Mouse (Mus musculus) liver (tissue): Measurements from ENCODE around the gene Arid3c.

ENCODE experiments used
- DNase-seq: peaks from one replicate; pipeline ENCODE4 v3.0.0-alpha.2; 2020; ENCODE audit warnings: mixed read lengths

The Arid3c gene

DNA sequence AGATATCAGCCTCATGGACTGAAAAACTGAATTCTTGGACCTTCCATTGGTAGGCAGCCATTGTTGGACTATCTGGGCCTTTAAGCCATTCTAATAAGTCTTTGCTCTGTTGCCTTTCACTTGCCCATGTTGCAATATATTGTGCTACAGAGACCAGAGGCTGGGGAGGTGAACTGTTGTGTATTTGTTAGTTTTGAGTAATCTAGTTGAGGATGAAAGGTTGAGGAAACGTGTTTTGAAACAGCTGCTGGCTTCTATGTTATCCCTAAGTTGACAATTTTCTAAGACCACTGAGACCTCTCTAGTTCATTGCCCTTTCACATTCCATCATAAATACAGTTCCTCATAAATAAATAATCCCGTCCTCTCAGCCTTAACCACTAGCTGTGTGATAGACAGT is 13.2 kb upstream of the Arid3c start:
- no peak for DNase-seq

DNA sequence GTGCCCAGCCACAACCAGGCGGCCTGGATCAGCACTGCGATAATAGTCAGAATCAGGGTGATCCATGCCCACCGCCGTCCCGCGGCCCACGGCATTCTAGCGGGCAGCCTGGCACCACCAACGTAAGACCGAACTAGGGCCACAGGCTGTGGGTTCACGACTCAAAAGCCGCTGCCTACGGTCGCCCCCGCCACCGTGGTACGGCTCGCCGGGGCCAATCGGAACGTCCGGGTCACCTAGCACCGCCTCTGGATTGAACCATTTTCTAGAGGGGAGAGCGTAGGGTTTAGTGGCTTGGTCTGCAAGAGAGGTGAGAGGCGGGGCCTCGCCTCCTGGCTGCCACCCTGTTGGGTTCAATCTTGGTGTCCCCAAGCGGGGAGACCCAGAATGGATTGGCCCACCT is 10.2 kb upstream of the Arid3c start:
- peak; percentile 91 for DNase-seq

DNA sequence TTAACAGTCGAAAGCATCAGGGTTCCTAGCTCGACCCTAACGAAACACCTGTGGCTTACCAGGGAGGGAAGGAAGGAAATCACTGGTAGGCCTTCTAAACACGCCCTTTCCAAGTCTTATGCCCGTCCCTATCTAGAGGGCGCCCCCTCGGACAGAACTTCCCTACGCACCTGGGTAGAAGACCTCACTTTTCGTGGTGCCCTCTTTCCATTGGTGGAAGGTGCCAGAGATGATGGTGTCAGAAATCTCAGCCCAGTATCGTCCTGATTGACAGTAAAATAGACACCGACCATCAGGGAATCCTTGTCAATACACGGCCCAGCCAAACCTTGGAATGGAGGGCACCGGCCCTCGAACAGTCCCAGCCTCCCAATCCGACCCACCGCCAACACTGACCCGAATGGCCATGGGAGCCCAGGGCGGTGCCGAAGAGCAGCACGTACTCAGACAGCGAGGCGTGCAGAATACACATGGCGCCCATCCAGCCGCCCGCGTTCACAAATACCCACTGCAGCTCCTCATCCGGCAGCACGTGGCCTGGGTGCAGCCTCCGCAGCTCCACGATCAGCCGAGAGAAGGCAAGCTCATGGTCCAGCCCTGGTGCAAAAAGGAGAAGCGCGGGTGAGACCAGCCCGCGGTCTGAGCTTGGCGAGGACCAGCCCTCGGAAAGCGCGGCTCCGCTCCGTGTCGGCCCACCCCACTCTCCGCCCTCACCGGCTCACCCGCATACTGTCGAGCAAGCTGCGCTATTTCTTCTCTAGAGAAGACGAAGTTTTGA is 9.6 kb upstream of the Arid3c start:
- DNase-seq = peak; percentile 32

DNA sequence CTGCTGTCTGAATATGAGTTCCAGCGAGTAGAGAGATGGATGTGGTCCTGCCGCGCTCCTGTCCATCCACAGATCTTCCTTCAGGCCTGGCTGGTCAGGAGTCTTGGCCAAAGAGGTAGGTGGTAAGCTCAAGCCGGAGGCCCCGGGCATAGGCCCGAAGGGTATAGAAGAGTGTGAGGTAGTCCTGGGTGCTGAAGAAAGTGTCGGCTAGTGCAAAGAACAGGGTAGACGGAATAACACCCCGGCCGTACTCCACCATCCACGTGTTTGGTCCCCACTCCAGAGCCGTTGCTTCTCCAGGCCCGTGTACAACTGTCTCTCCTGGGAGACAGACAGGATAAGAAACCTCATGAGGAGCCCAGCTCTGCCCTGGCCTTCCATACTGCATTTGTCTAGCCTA is 8.3 kb upstream of the Arid3c start:
- DNase-seq = no peak

DNA sequence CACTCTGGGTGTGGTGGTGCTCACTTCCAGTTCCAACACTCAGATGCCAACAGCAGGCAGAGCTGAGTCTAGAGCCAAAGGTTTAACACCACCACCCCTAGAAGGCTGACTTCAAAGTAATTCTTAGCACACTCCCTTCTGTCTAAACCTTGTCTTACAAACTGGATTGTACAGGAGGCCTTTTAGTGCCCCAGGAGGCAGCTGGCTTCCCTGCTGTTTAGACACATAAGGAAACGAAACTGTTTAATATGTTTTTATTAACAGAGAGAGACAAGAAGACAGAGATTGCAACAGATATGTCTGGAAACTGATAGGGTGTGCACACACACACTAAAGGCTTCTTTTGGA is 7.3 kb upstream of the Arid3c start:
- DNase-seq = no peak

DNA sequence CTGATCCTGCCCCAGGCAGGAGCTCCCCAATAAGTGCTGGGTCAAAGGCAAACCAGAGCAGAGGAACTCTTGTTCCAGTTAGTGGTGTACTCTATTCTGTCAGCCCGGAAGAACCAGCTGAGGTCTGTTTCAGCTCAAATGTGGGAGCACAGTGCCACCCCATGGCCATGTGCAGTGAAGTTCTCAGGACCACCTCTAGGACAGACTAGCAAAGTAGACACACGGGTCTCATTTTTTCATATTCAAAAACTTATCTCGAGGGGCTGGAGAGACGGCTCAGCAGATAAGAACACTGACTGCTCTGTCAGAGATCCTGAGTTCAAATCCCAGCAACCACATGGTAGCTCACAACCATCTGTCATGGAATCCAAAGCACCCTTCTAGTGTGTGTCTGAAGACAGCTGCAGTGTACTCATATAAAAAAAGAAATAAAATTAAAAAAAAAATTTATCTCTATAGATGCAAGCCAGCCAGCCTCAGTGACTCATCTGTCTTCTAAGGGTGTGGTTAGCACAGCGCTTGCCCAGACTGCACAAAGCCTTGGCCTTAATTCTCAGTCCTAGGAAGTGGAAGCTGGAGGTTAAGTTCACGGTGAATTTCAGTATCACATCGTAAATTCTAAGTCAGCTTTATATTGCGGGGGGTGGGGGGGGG is 6.8 kb upstream of the Arid3c start:
- peak; percentile 54 for DNase-seq

DNA sequence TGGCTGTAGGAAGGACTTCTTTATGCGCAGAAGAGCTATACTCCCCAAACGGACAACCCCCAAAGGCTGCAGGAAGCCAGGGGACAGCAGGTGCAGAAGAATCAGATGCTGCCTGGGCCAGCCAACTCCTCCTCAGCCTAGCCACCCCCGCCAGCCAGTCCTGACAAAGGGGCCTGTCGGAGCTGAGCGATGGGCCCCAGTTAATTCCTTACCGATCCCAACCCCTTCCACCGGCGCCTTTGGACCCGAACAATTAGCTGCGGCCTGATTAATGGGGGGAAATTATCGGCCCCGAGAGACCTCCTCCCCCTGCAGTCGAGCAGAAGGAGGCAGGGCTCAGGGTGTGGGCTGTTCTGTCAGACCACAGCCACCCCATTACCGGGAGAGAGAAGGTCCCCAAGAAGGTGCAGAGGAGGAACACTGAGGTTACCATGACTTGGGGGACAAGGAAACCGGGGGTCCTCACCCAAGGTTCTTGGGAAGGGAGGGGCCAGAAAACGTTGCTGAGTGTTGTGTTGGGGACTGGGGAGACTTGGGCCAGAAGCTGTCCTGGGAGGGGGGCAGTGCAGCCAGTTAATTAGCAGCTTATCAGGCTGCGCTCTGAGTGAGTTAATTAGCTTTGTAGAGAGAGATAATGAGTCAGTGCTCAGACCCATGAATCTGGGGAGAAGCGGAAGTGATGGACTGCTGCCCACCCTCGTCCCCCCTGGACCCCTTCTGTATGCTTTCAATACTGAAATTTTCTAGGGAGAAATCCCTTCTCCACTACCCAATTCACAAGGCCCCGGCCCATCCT is 3.9 kb downstream of the Arid3c start:
- no peak for DNase-seq

DNA sequence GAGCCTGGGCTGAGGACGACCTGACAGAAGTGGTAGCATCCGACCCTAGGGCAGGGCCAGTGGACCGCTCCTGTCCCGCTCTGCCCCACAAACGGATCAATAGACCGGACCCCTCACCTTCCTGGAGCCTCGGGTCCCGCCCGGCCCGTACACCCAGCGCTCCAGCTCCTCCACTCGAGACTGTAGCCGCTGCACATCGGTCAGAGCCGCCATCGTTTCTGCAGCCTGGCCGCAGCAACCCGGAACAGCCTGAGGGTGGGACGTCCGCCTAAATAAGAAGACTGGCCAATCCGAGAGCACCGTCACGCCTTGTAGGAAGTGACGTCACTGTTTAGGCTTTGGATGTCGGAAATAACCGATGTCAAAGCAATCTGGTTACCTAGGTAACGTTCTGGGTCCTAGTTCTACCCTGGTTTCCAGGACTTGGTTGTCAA is 8.0 kb downstream of the Arid3c start, which contains the start of gene Dctn3:
TSS of gene Dctn3 (minus strand) at position 253 of the 434 bp plus-strand sequence.
- peak; percentile 86 for DNase-seq

DNA sequence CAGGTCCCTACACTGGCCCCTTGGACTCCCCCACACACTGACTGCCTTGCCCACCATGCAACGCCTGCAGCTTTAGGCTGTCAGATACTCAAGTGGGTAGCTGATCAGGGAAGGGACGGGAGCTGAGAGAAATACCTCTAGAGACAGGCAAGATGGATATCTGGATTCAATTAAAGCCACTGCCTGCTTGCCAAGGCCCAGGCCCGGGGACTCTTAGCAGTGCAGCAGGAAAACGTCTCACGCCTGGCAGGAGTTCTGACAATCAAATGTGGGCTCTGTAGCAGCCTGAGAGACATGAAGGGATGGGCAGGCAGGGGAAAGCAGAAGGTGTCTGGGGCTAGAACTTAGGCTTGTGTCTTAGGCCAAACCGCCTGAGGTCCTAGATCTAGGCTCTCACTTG is 14.1 kb downstream of the Arid3c start:
- no peak for DNase-seq

DNA sequence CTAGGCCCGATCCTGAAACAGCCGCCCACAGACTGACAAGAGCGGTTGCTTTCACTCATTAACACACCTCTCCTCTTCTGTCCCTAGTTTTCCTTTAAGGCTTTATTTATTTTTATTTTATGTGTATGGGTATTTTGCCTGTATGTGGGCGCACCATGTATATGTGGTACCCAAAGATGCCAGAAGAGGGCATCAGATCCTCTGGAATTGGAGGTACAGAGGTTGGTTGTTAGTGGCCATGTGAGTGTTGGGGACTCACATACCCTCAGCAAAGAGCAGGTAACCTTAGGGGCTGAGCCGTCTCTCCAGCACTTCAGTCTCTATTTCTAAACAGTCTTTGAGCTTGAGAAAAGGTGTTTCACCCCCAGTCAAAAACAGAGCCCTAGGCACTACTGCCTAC is 15.3 kb downstream of the Arid3c start:
- no peak for DNase-seq

DNA sequence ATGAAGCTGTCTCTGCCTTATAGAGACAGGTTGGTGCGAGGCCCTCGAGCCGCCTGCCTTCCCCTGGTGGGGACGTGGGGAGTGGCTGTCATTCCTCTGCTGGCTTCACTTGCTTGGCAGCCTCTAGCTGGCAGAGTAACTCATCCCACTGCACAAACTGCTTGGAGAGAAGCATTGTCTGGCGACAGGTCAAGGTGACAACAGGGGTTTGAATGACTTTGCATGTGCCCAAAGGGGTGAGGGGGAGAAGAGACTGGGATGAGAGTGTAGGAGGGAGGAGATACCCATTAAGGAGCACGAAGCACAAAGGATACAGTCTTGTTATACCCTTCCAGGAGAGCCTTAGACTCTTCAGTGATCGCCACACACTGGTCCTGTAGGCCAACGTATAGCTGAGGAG is 15.9 kb downstream of the Arid3c start:
- no peak for DNase-seq

DNA sequence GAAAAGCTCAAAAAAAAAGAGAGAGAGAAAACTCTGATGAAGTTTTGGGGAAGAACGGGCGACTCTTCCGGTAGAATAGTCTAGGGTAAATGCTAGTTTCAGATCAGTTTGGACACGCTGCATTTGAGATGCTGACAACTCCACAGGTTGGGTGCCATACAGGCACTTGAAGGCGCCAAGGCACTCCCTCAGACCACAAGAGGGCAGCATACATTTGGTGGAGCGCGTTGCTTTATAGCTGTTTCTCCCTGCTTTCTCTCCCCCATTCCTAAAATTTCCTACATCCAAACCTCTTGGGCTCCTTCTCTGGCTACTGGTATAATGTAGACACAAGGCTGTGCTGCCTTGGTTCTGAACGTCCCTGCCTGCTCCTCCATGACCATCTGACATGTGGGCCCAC is 16.7 kb downstream of the Arid3c start:
- peak; percentile 61 for DNase-seq

DNA sequence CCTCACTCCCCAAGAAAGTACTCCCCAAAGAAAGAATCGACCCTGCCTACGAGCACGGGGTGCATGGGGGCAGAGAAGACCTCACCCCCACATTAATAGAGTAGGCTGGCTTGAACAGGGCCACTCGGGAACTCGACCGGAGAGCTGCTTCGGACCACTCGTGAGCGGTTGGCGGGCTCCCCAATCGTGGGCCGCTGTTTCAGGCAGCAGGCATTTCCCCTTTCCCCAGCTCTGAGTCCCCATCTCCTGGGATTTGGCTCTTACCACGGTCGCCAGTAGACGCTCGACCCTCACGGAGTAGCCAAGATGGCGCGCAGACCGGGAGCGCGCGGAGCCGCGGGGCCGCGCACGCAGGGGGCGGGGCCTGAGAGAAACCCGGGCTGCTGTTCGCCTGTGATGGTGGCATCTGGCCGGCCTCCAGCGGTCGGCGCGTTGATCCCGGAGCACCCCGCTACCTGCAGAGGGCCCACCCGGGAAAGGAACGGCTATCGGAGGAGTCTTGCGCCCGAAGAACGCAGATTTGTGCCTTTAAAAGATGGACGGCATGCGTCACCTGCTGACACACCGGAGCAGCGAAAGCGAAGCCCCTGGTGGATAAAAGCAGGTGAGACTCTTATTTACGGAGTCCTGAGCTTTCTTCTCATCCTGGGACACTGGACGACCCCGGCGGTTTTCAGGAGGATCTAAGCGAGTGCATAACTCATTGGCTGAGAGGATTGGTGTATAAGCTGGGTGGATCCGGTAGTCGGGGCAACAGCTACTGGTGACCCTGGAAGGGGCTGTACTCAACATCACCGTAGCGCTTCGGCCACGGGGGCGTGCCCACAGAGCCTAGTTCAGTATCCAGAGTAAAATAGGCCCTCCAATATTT is 17.5 kb downstream of the Arid3c start, which contains the start of gene Rpp25l:
TSS of gene Rpp25l (minus strand) at position 338 of the 871 bp plus-strand sequence.
- peak; percentile 90 for DNase-seq

DNA sequence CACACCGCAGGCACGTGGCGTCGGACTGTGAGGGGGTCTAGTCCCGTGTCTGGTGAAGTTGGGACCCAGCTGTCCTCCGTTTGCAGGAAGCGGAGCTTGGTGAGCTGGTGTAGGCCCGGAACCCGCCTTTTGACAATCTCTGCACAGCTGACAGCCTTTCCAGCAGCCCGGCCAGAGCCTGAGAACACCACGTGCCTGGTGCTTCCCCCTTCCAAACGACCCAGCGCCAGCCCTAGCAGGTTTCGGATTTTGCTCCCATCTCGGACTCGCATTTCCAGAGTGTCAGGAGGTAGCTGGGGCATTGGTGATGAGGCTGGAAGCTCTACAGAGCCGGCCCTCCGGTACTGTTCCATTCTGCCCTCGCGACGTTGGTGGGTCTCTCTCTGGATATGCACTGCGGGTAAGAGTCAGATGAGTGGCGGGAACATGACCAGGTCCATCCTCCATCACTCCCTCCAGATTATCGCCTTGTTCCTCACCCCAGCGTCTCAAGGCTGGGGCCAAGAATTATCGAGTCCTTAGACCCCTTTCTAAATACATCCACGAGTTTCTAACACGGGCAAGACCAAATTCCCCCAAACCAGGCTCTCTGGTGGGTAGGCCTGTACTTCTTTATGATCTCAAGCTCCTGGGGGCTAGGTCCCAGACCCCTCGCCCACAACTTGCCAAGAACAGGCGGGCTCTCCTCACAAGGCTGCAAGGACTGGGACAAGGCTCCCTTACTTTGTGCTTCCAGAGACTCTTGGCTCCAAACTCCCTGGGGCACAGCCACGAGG is 18.3 kb downstream of the Arid3c start:
- DNase-seq = peak; percentile 23

DNA sequence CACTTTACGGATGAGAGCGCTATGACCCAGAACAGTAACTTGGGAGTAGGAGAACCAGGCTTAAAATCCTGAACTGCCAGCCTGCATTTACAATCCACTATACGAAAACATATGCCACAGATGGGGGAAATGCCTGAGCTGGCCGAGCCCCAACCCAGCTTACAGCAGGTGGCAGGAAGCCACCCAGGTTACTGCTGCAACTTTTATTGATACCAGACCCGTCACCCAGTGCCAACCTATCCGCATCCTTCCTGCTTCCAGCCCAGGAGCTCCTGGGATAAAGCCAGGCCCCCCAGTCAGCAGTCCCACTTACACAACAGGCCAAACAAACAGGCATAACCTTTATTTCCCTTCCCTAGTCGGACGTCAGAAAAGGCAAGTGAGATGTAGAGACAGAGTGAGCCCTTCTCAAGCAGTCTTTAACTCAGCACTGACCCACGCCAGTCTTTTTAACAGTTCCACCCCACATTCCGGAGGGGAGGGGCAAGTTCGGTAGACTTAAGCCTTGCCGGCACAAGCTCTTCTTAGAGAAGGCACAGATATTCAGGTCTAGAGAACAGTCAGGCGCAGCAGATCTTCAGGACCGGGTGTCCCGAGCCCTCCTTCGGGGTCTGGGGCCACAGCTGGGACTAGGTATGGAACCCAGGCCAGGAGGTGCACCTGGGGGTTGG is 19.1 kb downstream of the Arid3c start:
- DNase-seq = no peak

DNA sequence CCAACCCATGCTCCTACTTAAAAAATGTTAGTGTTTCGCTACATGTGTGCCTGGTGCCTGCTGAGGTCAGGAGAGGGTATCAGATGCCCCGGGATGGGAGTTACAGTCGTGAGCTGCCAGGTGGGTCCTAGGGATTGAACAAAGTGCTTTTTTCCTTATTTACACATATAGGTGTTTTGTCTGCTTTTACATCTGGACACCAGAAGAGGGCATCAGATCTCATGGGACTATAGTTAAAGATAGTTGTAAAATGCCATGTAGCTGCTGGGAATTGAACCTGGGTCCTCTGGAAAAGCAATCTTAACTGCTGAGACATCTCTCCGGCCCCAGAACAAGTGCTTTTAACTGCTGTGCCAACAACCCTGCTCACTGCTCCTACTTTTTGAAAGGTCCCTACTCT is 20.7 kb downstream of the Arid3c start:
- no peak for DNase-seq

DNA sequence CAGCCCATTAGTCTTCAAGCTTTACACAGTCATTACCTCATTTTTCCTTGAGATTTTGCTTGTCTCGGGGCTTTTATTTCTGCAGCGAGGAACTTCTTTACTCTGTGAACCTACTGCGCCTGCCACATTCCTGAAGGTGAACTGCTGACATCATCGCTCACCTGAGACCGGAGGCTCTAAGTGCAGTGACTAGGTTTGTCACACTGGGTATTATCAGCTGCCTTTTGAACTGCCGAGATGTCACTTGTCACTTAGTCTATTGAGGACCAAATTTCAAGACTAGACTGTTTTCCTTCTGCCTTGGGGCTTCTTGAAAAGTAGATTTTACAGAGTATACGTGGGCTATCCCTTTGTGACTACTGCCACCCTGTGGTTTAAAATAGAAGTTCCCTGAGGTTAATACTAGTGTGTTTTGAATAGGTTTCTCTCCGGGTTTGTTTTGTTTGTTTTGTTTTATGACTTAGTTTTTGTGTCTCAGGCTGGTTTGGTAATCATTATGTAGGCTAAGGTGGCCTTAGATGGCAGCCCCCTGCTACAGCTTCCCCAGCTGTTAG is 22.7 kb downstream of the Arid3c start:
- no peak for DNase-seq

DNA sequence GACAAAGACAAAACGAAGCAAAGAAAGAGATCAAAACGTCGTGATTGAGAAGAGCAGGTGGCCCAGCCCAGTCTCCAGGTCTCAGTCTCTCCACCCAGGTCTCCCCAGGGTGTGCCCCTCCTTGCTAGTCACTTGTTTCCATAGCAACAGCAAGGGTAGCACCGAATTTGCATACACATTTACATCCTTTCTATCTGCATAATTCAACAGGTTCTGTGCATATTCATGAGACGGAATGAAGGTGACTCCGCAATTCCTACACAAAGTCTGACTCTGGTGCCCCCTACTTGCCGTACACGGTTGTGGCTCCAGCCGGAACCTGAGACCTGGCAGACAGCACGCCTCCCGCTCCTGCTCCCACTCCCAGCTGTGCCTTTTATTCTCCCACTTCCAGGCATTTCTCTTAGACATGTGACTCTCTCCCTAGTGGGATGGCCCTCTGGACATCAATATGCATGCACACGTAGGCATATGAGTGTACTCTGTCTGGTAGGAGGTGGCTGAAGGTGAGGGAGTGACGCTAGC is 23.9 kb downstream of the Arid3c start:
- DNase-seq = peak; percentile 57

DNA sequence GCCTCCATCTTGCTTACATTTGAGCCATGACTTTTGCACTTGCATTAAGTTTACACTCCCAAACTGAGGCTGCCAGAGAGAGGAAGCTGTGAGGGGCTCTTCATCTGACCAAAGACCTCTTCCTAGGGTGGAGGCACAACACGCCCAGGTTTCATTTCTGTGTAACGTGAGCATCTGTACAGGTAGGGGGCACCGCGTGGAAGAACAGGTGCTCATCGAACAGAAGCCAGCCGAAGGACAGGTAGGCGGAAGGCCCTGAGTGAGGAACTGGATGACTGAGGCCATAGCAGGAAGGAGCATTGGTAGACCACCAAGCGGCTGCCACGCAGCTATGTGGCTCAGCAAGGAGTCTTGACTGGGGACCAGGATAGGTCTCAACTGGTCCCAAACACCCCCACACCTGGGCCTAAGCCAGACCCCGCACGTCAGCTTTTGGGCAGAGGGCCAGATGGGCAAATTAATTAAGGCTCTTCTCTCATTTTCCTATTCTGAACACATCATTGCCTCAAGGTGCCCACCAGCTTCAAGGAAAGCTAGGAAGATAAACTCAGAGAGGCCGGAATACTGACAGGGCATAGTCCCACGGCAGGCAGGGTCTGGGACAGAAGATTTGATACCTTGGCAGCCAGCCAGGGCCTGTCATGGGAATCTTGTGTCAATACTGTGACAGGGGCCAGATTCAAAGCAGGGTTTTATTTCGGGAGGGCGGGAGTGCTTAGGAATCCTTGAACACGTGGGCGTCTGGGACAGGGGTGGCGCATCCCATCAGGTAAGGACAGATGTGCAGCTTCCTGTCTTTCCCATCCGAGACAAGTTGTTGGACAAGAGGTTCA is 24.8 kb downstream of the Arid3c start:
- no peak for DNase-seq

DNA sequence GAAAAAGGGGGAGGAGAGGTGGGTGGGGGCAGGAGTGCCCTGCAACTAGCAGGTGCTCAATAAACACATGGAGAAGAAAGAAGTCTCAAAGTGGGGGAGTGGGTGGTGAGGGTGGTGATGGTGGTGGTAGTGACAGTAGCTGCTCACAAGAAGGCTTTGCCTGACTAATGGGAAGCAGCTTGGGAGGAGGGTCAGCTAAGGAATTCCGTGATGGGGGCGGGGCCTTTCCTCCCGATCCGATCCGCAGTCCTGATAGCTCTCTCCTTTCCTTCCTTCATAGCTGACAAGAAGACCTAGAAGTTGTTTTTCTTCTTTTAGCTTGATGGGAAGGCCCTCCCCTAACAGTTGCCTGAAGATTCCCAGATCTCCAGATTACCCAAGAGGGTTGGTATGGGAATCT is 26.3 kb downstream of the Arid3c start:
- no peak for DNase-seq
